Mouse (Mus musculus): Measurements from ENCODE around the gene Gm28635. TPM values are rescaled to one million over a fixed set of nuclear protein-coding genes. Genes with fewer than 3 reads are reported as not detected.

The Gm28635 gene
- polyA plus RNA-seq, 1 experiment from 2014 or later: not detected

DNA sequence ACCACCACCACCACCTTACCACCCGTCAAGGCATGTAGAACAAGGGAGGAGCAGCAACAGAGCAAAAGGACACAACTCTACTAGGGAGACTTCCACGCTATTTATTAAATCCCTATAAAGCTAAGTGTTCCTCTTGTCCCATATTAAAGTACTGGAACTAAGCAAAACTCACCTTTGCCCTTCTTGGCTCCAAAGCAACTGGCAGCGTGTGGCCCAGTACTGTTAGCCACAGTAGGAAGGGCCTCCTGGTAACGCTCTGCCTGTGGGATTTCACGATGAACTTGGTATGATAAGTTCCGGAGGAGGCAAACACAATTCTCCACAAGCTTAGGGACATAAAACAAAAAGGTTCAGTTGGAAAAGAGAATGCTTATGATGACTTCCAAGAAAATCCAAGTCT is 65.1 kb downstream of the Gm28635 start:
- Histone ChIP-seq H3K27me3 (replicated peaks) (no peaks in the 10 kb centered on the region), H3K9ac (no peak overlapping the region), H3K27ac (no peak overlapping the region), H3K36me3 (peaks cover 77% of the 10 kb centered on the region), H3K9me3 (no peaks in the 10 kb centered on the region), H3K4me2 (no peak overlapping the region), H3K4me1 (no peaks in the 10 kb centered on the region), H3K4me3 (replicated peaks) (no peak overlapping the region)
- no peak for ATAC-seq (ENCODE audit: insufficient read depth, low FRiP score, low read depth)
- 90% methylated on average over 6 of the region's 6 CpGs for WGBS

DNA sequence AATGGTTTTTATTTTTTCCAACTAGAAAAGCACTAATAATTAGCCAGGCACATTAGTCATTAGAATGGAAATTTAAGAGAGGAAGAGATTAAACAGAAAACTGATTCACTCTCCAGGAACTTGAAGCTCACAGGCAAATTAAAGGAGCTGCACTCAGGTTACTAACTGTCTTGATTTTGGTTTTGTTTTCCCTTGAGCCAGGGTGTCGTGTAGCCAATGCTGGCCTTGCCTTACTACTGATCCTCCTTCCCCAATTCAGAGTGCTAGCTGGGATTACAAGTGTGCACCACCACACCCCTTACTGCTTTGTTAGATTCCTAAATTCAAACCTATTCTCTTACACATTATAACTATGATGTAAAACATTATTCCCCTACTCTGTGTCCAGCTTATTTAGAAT is 70.0 kb downstream of the Gm28635 start:
- Histone ChIP-seq H3K4me1 (no peaks in the 10 kb centered on the region), H3K9me3 (no peaks in the 10 kb centered on the region), H3K4me2 (no peak overlapping the region), H3K27ac (no peak overlapping the region), H3K36me3 (peaks cover 53% of the 10 kb centered on the region), H3K9ac (no peak overlapping the region), H3K4me3 (replicated peaks) (no peak overlapping the region), H3K27me3 (replicated peaks) (no peaks in the 10 kb centered on the region)
- WGBS: 76% methylated on average over 1 of the region's 1 CpGs
- ATAC-seq (ENCODE audit: insufficient read depth, low FRiP score, low read depth): no peak

DNA sequence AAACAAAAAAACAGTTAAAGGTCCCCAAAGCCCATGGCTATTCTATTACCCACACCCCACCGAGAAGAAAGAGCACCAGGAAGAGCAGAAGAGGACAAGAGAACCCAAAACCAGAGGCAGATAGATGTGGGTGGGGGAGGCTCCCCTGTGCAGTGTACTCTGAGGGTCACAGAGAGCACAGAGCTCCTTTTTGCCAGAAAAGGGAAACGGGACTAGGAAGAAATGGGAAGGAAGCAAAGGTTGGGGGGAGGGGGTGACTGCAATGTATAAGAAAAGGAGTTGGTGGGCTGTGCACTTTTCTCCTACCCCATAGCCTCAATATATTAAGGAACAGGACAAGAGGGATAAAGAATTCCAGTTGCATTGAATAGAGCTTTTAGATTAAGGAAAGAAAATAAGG is 76.9 kb downstream of the Gm28635 start:
- no peak overlapping the region for H3K27ac ChIP-seq
- H3K36me3 ChIP-seq: peaks cover 34% of the 10 kb centered on the region; the same call in 1 of the 2 replicates
- no peaks in the 10 kb centered on the region for H3K9me3 ChIP-seq
- no peak for ATAC-seq (ENCODE audit: insufficient read depth, low FRiP score, low read depth)
- no peak overlapping the region for H3K4me2 ChIP-seq
- H3K9ac ChIP-seq: no peak overlapping the region
- H3K27me3 ChIP-seq (replicated peaks): no peaks in the 10 kb centered on the region
- H3K4me3 ChIP-seq (replicated peaks): no peak overlapping the region
- 51% methylated on average over 2 of the region's 2 CpGs for WGBS
- H3K4me1 ChIP-seq: no peaks in the 10 kb centered on the region

DNA sequence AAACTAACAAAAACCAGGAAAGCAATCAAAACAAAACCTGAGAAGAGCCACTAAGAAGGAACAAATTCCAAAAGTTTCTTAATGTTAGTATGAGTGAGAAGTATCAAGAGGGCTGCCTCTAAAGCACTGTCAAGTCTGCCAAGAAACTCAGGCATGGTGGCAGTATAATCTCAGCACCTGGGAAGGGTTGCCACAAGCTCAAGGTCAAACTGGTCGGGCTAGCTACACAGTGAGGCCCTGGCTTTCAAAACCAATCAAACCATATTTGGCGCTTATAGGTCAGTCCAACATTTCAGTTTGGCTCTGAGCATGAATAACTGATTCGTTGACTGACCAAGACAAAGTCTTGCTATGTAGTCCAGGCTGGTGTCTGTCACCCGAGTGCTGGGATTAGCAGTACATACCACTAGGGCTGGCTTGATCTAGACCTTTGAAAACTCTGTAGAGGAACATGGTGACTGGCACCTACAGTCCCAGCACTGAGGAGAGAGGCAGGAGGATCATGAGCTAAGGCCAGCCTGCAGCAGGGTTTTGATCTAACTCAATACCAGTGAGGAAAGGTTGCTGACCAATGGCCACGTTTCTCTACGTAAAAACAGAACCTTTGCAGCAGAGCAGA is 78.5 kb downstream of the Gm28635 start:
- no peak; the same call in 1 of the 2 replicates for ATAC-seq (ENCODE audit: insufficient read depth, low FRiP score, low read depth)
- Histone ChIP-seq H3K9ac (no peak overlapping the region), H3K27me3 (replicated peaks) (no peaks in the 10 kb centered on the region), H3K36me3 (peaks cover 32% of the 10 kb centered on the region; the same call in 1 of the 2 replicates), H3K4me2 (no peak overlapping the region), H3K27ac (no peak overlapping the region), H3K4me1 (no peaks in the 10 kb centered on the region), H3K9me3 (no peaks in the 10 kb centered on the region), H3K4me3 (replicated peaks) (no peak overlapping the region)
- WGBS: 87% methylated on average over 6 of the region's 6 CpGs

DNA sequence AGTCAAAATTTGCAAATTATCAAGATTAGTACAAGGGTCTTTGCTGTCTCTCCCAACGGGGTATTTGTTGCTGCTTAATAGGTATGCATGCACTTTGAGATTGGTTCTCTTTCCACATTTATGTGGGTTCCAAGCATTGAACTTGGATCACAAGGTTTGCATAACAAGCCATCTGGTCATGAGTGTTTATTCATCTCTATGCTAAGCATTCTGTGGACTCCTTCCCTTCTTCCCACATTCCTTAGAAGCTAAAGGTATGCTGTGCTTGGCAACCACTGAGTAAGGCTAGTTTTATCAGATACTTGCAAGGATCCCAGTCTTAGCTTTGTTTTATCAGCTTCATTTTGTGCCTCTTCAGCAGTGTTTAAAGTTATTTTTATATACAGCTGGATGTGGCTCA is 80.7 kb downstream of the Gm28635 start:
- no peaks in the 10 kb centered on the region for H3K27me3 ChIP-seq (replicated peaks)
- WGBS: 98% methylated on average over 1 of the region's 1 CpGs
- ATAC-seq (ENCODE audit: insufficient read depth, low FRiP score, low read depth): no peak
- no peak overlapping the region for H3K27ac ChIP-seq
- peaks cover 21% of the 10 kb centered on the region; the same call in 1 of the 2 replicates for H3K36me3 ChIP-seq
- H3K4me2 ChIP-seq: no peak overlapping the region
- H3K9me3 ChIP-seq: no peaks in the 10 kb centered on the region
- no peaks in the 10 kb centered on the region for H3K4me1 ChIP-seq
- no peak overlapping the region for H3K9ac ChIP-seq
- no peak overlapping the region for H3K4me3 ChIP-seq (replicated peaks)

DNA sequence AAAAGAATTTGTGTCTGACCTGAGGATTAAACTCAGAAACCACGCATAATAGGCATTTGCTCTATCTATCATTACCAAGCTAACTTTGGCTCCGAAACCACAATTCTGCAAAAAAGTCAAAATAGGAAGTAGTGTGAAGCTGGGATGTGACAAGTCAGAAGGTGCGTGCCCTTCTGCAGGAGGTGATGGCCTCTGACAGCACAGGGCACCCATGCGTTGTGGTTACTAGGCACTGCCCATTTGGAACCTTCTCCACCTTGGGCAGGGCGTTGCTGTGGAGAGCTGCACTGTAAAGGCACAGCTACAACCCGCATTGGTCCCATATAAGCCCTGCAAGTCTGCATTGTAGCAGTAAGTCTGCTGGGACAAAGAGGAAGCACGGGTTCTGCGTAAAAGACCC is 85.0 kb downstream of the Gm28635 start:
- no peak for ATAC-seq (ENCODE audit: insufficient read depth, low FRiP score, low read depth)
- H3K36me3 ChIP-seq: peaks cover 24% of the 10 kb centered on the region; the same call in 1 of the 2 replicates
- no peak overlapping the region for H3K27ac ChIP-seq
- 92% methylated on average over 8 of the region's 8 CpGs for WGBS
- no peaks in the 10 kb centered on the region for H3K4me1 ChIP-seq
- H3K4me2 ChIP-seq: no peak overlapping the region
- no peak overlapping the region for H3K4me3 ChIP-seq (replicated peaks)
- H3K9ac ChIP-seq: no peak overlapping the region
- H3K9me3 ChIP-seq: no peaks in the 10 kb centered on the region
- no peaks in the 10 kb centered on the region for H3K27me3 ChIP-seq (replicated peaks)

DNA sequence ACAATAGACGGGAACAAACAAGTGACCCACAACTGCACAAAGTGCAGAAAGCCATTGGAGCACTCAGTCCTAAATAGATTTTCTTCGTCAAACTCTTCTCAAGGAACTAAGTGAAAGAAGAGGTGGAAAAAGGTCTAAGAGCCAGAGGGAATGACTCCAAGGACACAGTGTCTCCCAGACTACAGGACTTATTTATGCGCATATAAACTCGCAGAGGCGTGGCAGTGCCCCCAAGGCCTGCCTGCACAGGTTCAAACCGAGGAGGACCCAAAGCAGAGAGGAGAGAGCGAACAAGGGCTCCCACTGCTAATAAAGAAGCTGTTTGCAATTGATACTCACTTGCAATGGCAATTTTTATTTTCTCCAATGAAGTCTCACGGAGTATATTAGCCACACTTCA is 92.1 kb downstream of the Gm28635 start:
- no peak overlapping the region for H3K4me2 ChIP-seq
- H3K4me3 ChIP-seq (replicated peaks): no peak overlapping the region
- H3K27ac ChIP-seq: no peak overlapping the region
- H3K9ac ChIP-seq: no peak overlapping the region
- peaks cover 11% of the 10 kb centered on the region; the same call in 1 of the 2 replicates for H3K36me3 ChIP-seq
- no peak for ATAC-seq (ENCODE audit: insufficient read depth, low FRiP score, low read depth)
- no peaks in the 10 kb centered on the region for H3K27me3 ChIP-seq (replicated peaks)
- H3K9me3 ChIP-seq: no peaks in the 10 kb centered on the region
- WGBS: 89% methylated on average over 8 of the region's 8 CpGs
- no peaks in the 10 kb centered on the region for H3K4me1 ChIP-seq

DNA sequence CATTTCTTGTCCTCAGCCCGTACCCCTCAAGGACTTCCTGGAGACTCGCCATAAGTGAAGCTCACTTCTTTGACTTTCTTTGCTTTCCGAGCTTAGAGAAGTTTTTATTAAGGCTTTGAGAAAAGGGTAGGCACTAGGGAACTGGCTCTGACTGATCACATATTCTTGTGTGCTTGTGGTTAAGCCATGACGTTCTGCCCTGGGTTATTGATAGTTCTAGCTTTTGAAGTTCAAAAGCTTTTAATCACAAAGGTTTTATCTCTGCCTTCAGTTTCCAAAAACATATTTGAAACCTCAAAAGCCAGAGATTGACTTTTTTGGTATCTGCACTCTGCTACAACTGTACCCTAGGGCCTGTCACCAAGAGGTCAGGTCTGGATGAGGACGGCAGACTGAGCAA is 95.6 kb downstream of the Gm28635 start:
- ATAC-seq (ENCODE audit: insufficient read depth, low FRiP score, low read depth): no peak
- H3K27ac ChIP-seq: no peak overlapping the region
- WGBS: 65% methylated on average over 5 of the region's 5 CpGs
- no peak overlapping the region for H3K4me2 ChIP-seq
- no peaks in the 10 kb centered on the region for H3K27me3 ChIP-seq (replicated peaks)
- no peak overlapping the region for H3K4me3 ChIP-seq (replicated peaks)
- peaks cover 5% of the 10 kb centered on the region; the same call in 1 of the 2 replicates for H3K36me3 ChIP-seq
- no peak overlapping the region for H3K9ac ChIP-seq
- H3K4me1 ChIP-seq: no peaks in the 10 kb centered on the region
- no peaks in the 10 kb centered on the region for H3K9me3 ChIP-seq

DNA sequence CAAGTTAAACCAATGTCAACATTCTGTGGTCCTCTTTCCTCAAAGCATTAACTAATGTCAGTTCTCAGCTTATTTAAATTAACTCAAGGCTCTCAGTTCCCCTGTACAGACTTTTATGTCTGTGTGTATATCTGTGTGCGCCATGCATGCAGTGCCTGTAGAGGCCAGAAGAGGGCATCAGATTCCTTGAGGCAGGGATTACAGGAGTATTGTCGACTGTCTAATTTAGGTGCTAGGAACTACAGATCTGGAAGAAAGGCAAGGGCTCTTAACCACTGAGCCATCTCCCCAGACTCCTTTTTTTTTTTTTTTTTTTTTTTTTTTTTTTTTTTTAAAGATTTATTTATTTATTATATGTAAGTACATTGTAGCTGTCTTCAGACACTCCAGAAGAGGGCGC is 96.6 kb downstream of the Gm28635 start:
- ATAC-seq (ENCODE audit: insufficient read depth, low FRiP score, low read depth): no peak
- Histone ChIP-seq H3K9me3 (no peaks in the 10 kb centered on the region), H3K36me3 (peaks cover 5% of the 10 kb centered on the region; the same call in 1 of the 2 replicates)

DNA sequence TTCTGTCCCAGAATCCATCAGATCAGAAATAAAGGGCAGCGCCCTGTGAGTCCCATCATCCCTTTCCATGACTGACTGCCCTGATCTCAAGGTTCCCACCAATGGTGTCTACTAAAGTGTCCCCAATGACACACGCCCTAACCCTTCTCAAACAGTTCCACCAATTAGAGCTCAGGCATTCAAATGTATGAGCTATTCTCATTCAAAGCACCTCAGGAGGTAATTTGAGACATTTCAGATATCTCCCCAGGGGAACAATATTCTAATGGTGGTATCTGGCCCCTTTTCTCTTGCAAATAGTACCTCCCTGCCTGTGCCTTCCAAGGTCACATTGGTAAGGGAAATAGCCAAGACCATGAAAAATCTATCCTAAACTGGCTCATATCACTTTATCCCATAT is 98.5 kb downstream of the Gm28635 start:
- H3K27ac ChIP-seq: no peak overlapping the region
- H3K4me2 ChIP-seq: no peak overlapping the region
- H3K4me3 ChIP-seq (replicated peaks): no peak overlapping the region
- no peak overlapping the region for H3K9ac ChIP-seq
- ATAC-seq (ENCODE audit: insufficient read depth, low FRiP score, low read depth): no peak
- peaks cover 5% of the 10 kb centered on the region; the same call in 1 of the 2 replicates for H3K36me3 ChIP-seq
- H3K9me3 ChIP-seq: no peaks in the 10 kb centered on the region
- WGBS: 93% methylated on average over 2 of the region's 2 CpGs
- no peaks in the 10 kb centered on the region for H3K4me1 ChIP-seq
- H3K27me3 ChIP-seq (replicated peaks): no peaks in the 10 kb centered on the region

More for the DNA sequence above, 96.6 kb downstream of the Gm28635 start:
- Histone ChIP-seq H3K4me3 (replicated peaks) (no peak overlapping the region), H3K27me3 (replicated peaks) (no peaks in the 10 kb centered on the region), H3K4me1 (no peaks in the 10 kb centered on the region), H3K9ac (no peak overlapping the region), H3K4me2 (no peak overlapping the region), H3K27ac (no peak overlapping the region)
- 82% methylated on average over 2 of the region's 3 CpGs for WGBS

DNA sequence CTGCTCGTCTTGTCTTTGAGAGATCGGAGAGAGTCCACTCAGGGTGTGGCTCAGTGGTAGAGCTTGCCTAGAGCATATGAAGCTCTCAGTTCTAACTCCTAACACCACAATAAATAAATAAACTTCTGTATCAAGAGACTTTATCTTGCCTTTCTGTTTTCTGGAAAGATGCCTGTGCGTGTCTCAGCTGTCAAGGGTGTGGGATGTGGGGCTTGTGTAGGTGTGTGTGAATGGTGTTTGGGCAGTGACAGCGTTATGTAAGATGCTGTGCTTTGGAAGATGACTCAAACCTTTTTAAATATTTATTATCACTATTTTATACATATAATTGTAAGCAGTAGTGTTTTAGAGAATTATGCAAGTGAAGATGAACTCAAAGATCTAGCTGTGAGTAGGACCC is 103.7 kb downstream of the Gm28635 start:
- Histone ChIP-seq H3K9ac (no peak overlapping the region), H3K4me2 (no peak overlapping the region), H3K27me3 (replicated peaks) (no peaks in the 10 kb centered on the region), H3K9me3 (no peaks in the 10 kb centered on the region), H3K27ac (no peak overlapping the region), H3K36me3 (peaks cover 5% of the 10 kb centered on the region; the same call in 1 of the 2 replicates), H3K4me1 (no peaks in the 10 kb centered on the region), H3K4me3 (replicated peaks) (no peak overlapping the region)
- WGBS: 87% methylated on average over 4 of the region's 4 CpGs
- no peak for ATAC-seq (ENCODE audit: insufficient read depth, low FRiP score, low read depth)

DNA sequence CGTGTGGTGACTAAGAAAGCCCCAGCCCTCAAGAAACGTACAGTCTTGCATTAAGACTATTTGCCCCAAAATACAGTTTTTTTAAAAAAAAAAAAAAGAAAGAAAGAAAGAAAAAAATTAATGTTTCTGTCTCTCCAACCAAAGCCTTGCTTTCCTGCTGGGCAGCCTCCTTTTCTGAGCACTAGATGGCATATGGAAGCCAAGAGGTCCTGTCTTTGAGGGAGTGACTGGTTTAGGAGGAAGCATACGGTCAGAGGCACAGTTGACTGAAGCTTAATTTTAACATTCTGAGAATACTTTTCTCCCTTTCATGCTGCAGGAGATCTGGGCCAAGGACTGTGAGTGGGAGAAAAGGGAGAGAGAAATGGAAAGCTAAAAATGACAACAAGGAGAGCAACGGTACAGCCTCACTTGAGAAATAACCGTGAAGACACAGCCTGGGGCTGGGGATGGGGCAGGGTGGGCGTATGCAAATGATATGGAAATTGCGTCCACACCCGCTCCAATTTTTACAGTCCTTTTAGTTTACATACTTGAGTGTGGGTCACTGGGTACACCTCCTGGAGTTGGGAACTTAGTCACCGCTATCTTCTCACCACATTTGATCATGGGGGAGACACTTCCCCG is 120.8 kb downstream of the Gm28635 start:
- no peaks in the 10 kb centered on the region for H3K36me3 ChIP-seq
- no peaks in the 10 kb centered on the region for H3K27me3 ChIP-seq (replicated peaks)

More for the DNA sequence above, 120.8 kb downstream of the Gm28635 start:
- H3K4me3 ChIP-seq (replicated peaks): no peak overlapping the region
- no peaks in the 10 kb centered on the region for H3K4me1 ChIP-seq
- no peak for ATAC-seq (ENCODE audit: insufficient read depth, low FRiP score, low read depth)
- H3K9me3 ChIP-seq: no peaks in the 10 kb centered on the region
- WGBS: 50% methylated on average over 10 of the region's 10 CpGs
- peak overlapping the region; percentile 36; the same call in 1 of the 2 replicates for H3K4me2 ChIP-seq
- no peak overlapping the region for H3K27ac ChIP-seq
- no peak overlapping the region for H3K9ac ChIP-seq

All from stomach, embryonic 15.5 days (tissue).